Mouse (Mus musculus) stomach, embryonic 14.5 days (tissue): Measurements from ENCODE around the gene Slc10a7. TPM values are rescaled to one million over a fixed set of nuclear protein-coding genes. Genes with fewer than 3 reads are reported as not detected.

ENCODE experiments used
- ATAC-seq: fragments of 200-750 bp; cut with Nextera tagmentation; 2 replicates; pipeline ENCODE4 v1.8.0; 2017; ENCODE audit warnings: low read depth, moderate TSS enrichment; ENCODE audit not compliant: insufficient number of reproducible peaks, insufficient read depth, low FRiP score
- H3K27ac ChIP-seq: fragments of 300-500 bp; sonication (generic); 2 replicates; pipeline ENCODE4 v1.5.1; 2014; ENCODE audit warnings: mild to moderate bottlenecking, low read length, moderate library complexity, mixed read lengths
- H3K27me3 ChIP-seq: fragments of 300-500 bp; sonication (generic); 2 replicates; pipeline ENCODE4 v1.6.1; 2014; ENCODE audit warnings: low read length, control low read depth, mixed read lengths; ENCODE audit not compliant: control insufficient read depth, insufficient read depth
- H3K36me3 ChIP-seq: fragments of 300-500 bp; sonication (generic); 2 replicates; pipeline ENCODE4 v1.6.1; 2014; ENCODE audit warnings: mild to moderate bottlenecking, control low read depth, low read length, moderate library complexity, mixed read lengths; ENCODE audit not compliant: control insufficient read depth, insufficient read depth
- H3K4me1 ChIP-seq: fragments of 300-500 bp; sonication (generic); 2 replicates; pipeline ENCODE4 v1.6.1; 2014; ENCODE audit warnings: low read length, control low read depth, mixed read lengths; ENCODE audit not compliant: control insufficient read depth, insufficient read depth
- H3K4me2 ChIP-seq: fragments of 300-500 bp; sonication (generic); replicated peaks from 2 replicates; pipeline ENCODE4 v1.6.1; 2014; ENCODE audit warnings: low read depth, low read length, control low read depth
- H3K4me3 ChIP-seq: fragments of 300-500 bp; sonication (generic); 2 replicates; pipeline ENCODE4 v1.5.1; 2014; ENCODE audit warnings: low read depth, low read length, control low read depth
- H3K9ac ChIP-seq: fragments of 300-500 bp; sonication (generic); replicated peaks from 2 replicates; pipeline ENCODE4 v1.6.1; 2014; ENCODE audit warnings: low read depth, mild to moderate bottlenecking, control low read depth, low read length, moderate library complexity, mixed read lengths
- H3K9me3 ChIP-seq: fragments of 300-500 bp; sonication (generic); 2 replicates; pipeline ENCODE4 v1.6.1; 2016; ENCODE audit warnings: low read depth, low read length, control low read depth; ENCODE audit not compliant: control insufficient read depth
- WGBS: fragments of 180-500 bp; shearing (Covaris S2); extraction: QIAGEN DNeasy Blood & Tissue Kit; methylation state at CpG from one replicate; pipeline ENCODE4 v1.1.7; 2014; 5-methylcytosine and 5-hydroxymethylcytosine counted together
- polyA plus RNA-seq: library from polyadenylated mRNA; unstranded; fragments of >200 nt; fragmentation: Nextera tagmentation; extraction: Ambion mirVana; gene quantifications from 2 replicates; pipeline ENCODE4 v1.2.1, GENCODE M21; 2014

Gene Slc10a7
- polyA plus RNA-seq, 1 experiment from 2014 or later, result 14.6 TPM

DNA sequence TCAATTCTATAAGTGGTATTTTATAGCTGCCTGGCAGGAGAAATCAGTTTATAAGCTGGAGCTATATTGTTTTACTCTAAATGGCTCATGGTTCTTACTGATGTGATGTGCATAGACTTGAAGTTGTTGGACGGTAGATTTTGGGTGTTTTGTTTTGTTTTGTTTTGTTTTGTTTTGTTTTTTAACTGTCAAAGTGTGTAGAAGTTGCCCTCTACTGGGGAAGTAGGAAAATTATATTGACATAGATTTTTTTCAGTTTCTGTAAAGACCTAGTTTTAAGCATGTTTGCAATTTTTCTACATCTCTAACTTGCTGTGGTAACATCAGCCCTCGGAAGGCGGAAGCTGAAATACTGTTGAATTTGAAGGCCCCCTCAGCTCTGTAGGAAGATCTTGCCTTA is 142.5 kb downstream of the Slc10a7 start:
- Histone ChIP-seq H3K9me3 (no peaks in the 10 kb centered on the region), H3K4me2 (no peak overlapping the region), H3K4me3 (no peak overlapping the region), H3K27me3 (no peaks in the 10 kb centered on the region), H3K27ac (no peak overlapping the region), H3K4me1 (peaks cover 6% of the 10 kb centered on the region; the same call in 1 of the 2 replicates), H3K9ac (no peak overlapping the region), H3K36me3 (no peaks in the 10 kb centered on the region)
- 80% methylated on average over 3 of the region's 3 CpGs for WGBS
- ATAC-seq, result no peak

DNA sequence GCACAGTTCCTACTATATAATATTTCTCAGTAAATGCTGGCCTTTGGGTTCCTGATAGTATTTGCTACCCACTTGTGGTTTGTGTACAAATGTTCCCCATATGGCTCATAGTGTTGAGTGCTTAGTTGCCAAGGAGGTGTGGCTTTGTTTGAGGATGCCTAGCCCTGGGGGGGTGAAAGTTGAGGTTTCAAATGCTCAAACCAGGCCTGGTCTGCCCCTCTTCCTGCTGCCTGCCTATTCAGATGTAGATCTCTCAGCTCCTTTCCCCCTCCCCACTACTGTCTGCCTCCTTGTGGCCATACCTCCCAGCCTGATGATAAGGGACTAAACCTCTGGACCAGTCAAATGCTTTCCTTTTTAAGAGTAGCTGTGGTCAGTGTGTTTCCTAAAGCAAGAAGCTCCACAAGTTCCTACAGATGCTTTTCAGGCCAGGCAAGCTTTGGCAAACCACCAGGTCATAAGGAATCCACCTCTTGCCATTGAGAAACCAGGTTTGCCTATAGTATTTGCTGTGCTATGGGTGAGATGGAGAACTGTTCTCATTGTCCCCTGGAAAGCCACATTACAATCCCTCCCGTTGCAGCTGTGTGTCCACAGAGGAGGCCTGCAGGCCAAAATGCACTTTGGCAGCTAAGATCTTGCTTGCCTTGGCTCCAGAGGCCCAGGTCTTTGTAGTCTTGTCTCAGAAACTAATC is 146.4 kb downstream of the Slc10a7 start:
- Histone ChIP-seq H3K27me3 (no peaks in the 10 kb centered on the region), H3K36me3 (no peaks in the 10 kb centered on the region), H3K9me3 (no peaks in the 10 kb centered on the region), H3K4me2 (no peak overlapping the region), H3K4me1 (no peaks in the 10 kb centered on the region), H3K27ac (no peak overlapping the region), H3K4me3 (no peak overlapping the region), H3K9ac (no peak overlapping the region)
- ATAC-seq, result no peak
- 31% methylated on average over 1 of the region's 1 CpGs for WGBS

DNA sequence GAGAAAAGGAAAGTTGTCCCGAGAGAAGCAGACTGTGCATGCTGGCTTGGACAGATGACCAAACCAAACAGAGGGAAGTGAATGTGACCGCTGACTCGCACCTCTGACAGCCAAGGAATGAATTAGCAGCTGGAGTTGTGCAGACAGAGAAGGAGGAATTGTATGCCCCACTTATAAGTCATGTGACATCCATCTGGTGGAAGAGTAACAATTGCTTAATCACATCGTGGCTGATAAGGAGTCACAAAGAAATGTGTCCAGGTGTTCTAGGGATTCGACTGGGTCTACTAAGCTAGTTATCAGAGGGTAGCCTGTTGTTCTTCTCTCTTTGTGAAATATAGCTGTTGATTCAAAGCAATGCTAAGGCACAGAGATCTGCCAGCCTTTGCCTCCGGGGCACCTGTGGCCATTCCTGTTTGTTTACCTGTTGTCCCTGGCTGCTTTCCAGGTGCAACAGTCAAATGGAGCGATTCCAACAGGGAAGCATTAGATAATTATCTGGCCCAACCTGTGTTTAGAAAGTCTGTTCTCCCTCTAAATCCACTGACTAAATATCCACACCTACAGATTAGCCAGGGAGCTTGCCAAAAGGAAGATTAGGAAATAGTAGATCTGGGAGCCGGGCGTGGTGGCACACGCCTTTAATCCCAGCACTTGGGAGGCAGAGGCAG is 147.7 kb downstream of the Slc10a7 start:
- no peak overlapping the region for H3K4me3 ChIP-seq
- 69% methylated on average over 10 of the region's 10 CpGs for WGBS
- no peak for ATAC-seq

DNA sequence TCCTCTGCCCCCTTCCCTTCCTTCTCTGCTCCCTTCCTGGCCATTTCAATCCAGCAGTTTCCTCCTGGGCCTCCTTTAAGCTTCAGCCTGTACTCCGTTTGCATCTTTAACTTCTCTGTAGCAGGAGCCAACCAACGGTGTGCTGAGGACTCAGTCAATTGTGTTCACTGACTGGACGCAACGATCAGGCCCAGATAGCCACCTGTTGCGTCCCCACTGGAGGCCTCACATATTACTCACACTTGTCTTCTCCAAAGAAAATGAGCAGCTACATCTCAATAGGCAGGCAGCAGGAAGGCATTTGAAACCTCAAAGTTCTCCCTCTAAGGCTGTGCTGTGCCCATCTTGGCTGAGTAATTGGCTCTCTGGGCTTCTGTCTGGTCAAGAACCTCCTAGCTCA is 149.0 kb downstream of the Slc10a7 start:
- no peak overlapping the region for H3K4me3 ChIP-seq
- H3K4me2 ChIP-seq, result no peak overlapping the region
- H3K27me3 ChIP-seq, result no peaks in the 10 kb centered on the region
- ATAC-seq, result no peak
- 82% methylated on average over 5 of the region's 5 CpGs for WGBS
- no peak overlapping the region for H3K9ac ChIP-seq
- no peaks in the 10 kb centered on the region for H3K36me3 ChIP-seq
- no peak overlapping the region for H3K27ac ChIP-seq
- H3K9me3 ChIP-seq, result no peaks in the 10 kb centered on the region
- H3K4me1 ChIP-seq, result no peaks in the 10 kb centered on the region

More for the DNA sequence above, 147.7 kb downstream of the Slc10a7 start:
- Histone ChIP-seq H3K9ac (no peak overlapping the region), H3K4me1 (no peaks in the 10 kb centered on the region), H3K36me3 (no peaks in the 10 kb centered on the region), H3K27ac (no peak overlapping the region), H3K4me2 (no peak overlapping the region), H3K9me3 (no peaks in the 10 kb centered on the region), H3K27me3 (no peaks in the 10 kb centered on the region)

DNA sequence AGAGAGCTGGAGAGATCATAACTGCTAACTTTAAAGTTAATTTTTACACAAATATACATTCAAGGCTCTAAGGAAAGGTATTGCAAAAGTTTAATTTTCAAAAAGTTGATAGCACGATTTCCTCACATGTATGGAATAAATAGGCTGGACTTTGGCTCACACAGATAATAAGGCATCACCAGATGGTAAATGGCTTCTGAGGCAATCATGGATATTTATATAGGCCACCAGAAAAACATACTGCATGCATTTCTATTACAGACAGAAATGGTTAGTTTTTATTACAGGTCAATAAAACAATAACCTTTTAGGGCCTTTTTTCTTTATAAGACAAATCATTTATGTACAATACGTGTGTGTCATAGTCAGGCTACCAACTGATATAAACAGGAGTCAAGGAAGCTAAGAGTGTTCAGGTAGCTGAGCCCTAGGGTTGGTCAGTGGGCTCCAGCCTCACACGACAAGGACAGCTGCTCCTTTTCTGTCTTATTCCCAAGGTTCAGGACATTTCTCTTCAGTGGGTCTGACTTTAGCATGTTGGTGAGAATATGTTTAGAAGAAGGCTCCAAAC is 150.6 kb downstream of the Slc10a7 start:
- no peak overlapping the region for H3K4me3 ChIP-seq
- H3K9ac ChIP-seq, result no peak overlapping the region
- WGBS, result 89% methylated on average over 3 of the region's 3 CpGs
- ATAC-seq, result no peak
- no peaks in the 10 kb centered on the region for H3K27me3 ChIP-seq
- no peak overlapping the region for H3K4me2 ChIP-seq
- H3K27ac ChIP-seq, result no peak overlapping the region
- no peaks in the 10 kb centered on the region for H3K36me3 ChIP-seq
- no peaks in the 10 kb centered on the region for H3K9me3 ChIP-seq
- H3K4me1 ChIP-seq, result no peaks in the 10 kb centered on the region

DNA sequence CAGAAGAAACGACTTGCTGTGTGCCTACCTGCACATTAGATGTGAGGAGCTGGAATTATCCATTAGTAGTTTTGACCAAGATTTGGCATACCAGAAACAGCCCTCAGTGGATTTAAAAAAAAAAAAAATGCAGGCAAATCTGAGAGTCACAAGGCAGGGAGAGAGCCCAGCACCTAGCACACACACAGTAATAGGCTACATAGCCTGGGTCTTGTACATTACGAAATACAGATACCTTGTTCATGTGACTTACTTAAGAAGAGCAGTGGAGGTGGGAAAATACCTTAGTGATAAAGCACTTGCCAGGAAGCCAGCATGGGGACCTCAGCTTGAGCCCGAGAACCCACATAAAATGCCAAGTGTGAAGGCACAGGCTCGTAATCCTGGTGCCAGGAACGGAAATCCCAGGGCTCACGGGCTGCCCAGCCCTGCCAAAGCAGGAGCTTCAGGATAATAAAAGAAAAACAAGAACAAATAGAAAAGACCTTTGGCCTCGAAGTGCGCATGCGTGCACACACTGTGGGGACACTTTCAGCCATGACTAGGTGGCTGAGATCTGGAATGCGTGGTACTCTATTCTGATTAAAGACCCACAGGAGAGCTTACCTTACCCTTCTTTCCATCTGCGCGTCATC is 155.3 kb downstream of the Slc10a7 start:
- ATAC-seq, result no peak
- 90% methylated on average over 12 of the region's 12 CpGs for WGBS

DNA sequence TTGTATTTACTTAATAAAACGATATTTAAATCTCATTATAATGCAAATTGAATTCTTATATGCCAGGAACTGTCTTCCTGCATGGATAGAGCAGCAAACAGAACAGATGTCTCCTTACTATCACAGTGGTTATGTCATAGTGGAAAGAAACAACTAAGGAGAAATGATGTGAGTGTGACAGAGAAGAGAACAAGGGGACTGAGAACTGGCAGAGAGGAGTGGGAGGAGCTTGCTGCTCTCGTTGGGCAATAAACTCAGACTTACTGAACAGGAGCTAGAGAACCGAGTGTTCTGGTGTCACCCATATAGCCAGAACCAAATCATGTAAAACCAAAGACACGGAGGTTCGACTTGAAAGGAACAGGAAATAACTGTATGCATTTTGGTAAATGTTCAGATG is 158.3 kb downstream of the Slc10a7 start:
- no peak overlapping the region for H3K4me2 ChIP-seq
- WGBS, result 87% methylated on average over 5 of the region's 5 CpGs
- no peak overlapping the region for H3K27ac ChIP-seq
- ATAC-seq, result no peak
- no peaks in the 10 kb centered on the region for H3K36me3 ChIP-seq
- H3K27me3 ChIP-seq, result no peaks in the 10 kb centered on the region
- H3K4me1 ChIP-seq, result no peaks in the 10 kb centered on the region
- no peaks in the 10 kb centered on the region for H3K9me3 ChIP-seq
- no peak overlapping the region for H3K4me3 ChIP-seq
- H3K9ac ChIP-seq, result no peak overlapping the region

More for the DNA sequence above, 155.3 kb downstream of the Slc10a7 start:
- H3K4me1 ChIP-seq, result no peaks in the 10 kb centered on the region
- H3K4me2 ChIP-seq, result no peak overlapping the region
- H3K9ac ChIP-seq, result no peak overlapping the region
- H3K27ac ChIP-seq, result no peak overlapping the region
- H3K36me3 ChIP-seq, result no peaks in the 10 kb centered on the region
- no peaks in the 10 kb centered on the region for H3K27me3 ChIP-seq
- no peaks in the 10 kb centered on the region for H3K9me3 ChIP-seq
- H3K4me3 ChIP-seq, result no peak overlapping the region

DNA sequence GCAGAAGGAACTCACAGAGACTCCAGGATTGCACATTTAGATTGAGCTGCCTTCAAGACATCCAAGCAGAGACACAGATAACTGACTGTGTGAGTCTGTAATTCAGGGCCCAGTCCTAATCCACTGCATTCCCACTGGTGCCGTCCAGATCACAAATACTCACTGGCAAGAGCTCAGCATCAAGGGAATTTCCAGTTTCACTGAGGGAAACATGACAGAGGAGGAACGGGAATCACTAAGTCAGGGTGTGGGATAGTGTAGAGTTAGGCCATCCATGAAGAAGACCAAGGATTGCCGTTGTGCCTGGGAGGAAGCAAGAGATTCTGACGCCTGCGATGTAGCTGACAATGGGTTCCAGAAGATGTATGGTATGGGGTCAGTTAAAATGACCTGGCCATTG is 159.1 kb downstream of the Slc10a7 start:
- no peaks in the 10 kb centered on the region for H3K27me3 ChIP-seq
- no peak overlapping the region for H3K4me2 ChIP-seq
- no peaks in the 10 kb centered on the region for H3K36me3 ChIP-seq
- H3K27ac ChIP-seq, result no peak overlapping the region
- no peaks in the 10 kb centered on the region for H3K4me1 ChIP-seq
- ATAC-seq, result no peak
- no peak overlapping the region for H3K9ac ChIP-seq
- no peak overlapping the region for H3K4me3 ChIP-seq
- WGBS, result 54% methylated on average over 5 of the region's 5 CpGs
- no peaks in the 10 kb centered on the region for H3K9me3 ChIP-seq
